Mouse (Mus musculus) gastrocnemius, postnatal 10 days (tissue): ENCODE data around the gene Atp2b2. TPM values are rescaled to one million over a fixed set of nuclear protein-coding genes. Genes with fewer than 3 reads are reported as not detected.
"Not testable (repeated sequence)": the region's sequence is repeated elsewhere in the genome, so short reads cannot be mapped to it uniquely, and the experiment has no call there.

ENCODE experiments used
- DNase-seq: peaks from one replicate; pipeline ENCODE4 v3.0.0; 2021; ENCODE audit warnings: mixed read lengths
- total RNA-seq, 2 experiments: library from RNA; stranded (reverse); gene quantifications; 2 replicates each; pipeline ENCODE4 v1.2.3; 2021

Gene Atp2b2
- total RNA-seq, 2 experiments from 2014 or later, result 0.82 to 0.84 TPM

GRCm38 (mm10) chr6:113787459-113787968 lies 254.9 kb downstream of the Atp2b2 start:
- no peak for DNase-seq

- no peak for DNase-seq
Measured at GRCm38 (mm10) chr6:113785658-113786057, 256.8 kb downstream of the Atp2b2 start.

GRCm38 (mm10) chr6:113778229-113778753 lies 264.1 kb downstream of the Atp2b2 start:
- no peak for DNase-seq

- no peak for DNase-seq
Measured at GRCm38 (mm10) chr6:113768804-113769203, 273.6 kb downstream of the Atp2b2 start.

GRCm38 (mm10) chr6:113761644-113762043 lies 280.8 kb downstream of the Atp2b2 start:
- DNase-seq, result peak; percentile 34

GRCm38 (mm10) chr6:113749119-113749685 lies 293.2 kb downstream of the Atp2b2 start:
- DNase-seq, result no peak

GRCm38 (mm10) chr6:113748351-113748750 lies 294.1 kb downstream of the Atp2b2 start:
- no peak for DNase-seq

GRCm38 (mm10) chr6:113747284-113747683 lies 295.1 kb downstream of the Atp2b2 start:
- no peak for DNase-seq

- no peak for DNase-seq
Measured at GRCm38 (mm10) chr6:113745117-113745516, 297.3 kb downstream of the Atp2b2 start.

- DNase-seq, result no peak
Measured at GRCm38 (mm10) chr6:113743111-113743510, 299.3 kb downstream of the Atp2b2 start.

GRCm38 (mm10) chr6:113742321-113742720 lies 300.1 kb downstream of the Atp2b2 start:
- DNase-seq, result no peak

GRCm38 (mm10) chr6:113741425-113741824 lies 301.0 kb downstream of the Atp2b2 start:
- DNase-seq, result no peak

GRCm38 (mm10) chr6:113740236-113741217 lies 301.9 kb downstream of the Atp2b2 start, which contains the start of gene Sec13:
Sec13 (minus strand) TSS chr6:113740743.
- peak; percentile 83 for DNase-seq

- DNase-seq, result no peak
Measured at GRCm38 (mm10) chr6:113737318-113738046, 304.9 kb downstream of the Atp2b2 start.

GRCm38 (mm10) chr6:113731296-113731695 lies 311.1 kb downstream of the Atp2b2 start:
- DNase-seq, result no peak

- DNase-seq, result no peak
Measured at GRCm38 (mm10) chr6:113728181-113728580, 314.2 kb downstream of the Atp2b2 start.

GRCm38 (mm10) chr6:113721061-113721460 lies 321.4 kb downstream of the Atp2b2 start:
- no peak for DNase-seq

GRCm38 (mm10) chr6:113719878-113720277 lies 322.5 kb downstream of the Atp2b2 start, which contains the start of gene Ghrl:
Ghrl (minus strand) TSS chr6:113719880.
- no peak for DNase-seq

GRCm38 (mm10) chr6:113717541-113717940 lies 324.9 kb downstream of the Atp2b2 start:
- DNase-seq, result no peak

- DNase-seq, result no peak
Measured at GRCm38 (mm10) chr6:113714797-113715196, 327.6 kb downstream of the Atp2b2 start.

- DNase-seq, result no peak
Measured at GRCm38 (mm10) chr6:113714276-113714675, 328.1 kb downstream of the Atp2b2 start.

GRCm38 (mm10) chr6:113713389-113713788 lies 329.0 kb downstream of the Atp2b2 start:
- not testable (repeated sequence) for DNase-seq
